Mouse (Mus musculus) erythroblast, adult 5-6 weeks (primary cell): ENCODE results near the gene Immt. TPM values are rescaled to one million over a fixed set of nuclear protein-coding genes. Genes with fewer than 3 reads are reported as not detected.

ENCODE experiments used
- ATAC-seq: replicated peaks from 2 replicates; pipeline ENCODE4 v1.8.0; 2016; ENCODE audit warnings: moderate number of reproducible peaks, mild to moderate bottlenecking, moderate TSS enrichment, inconsistent platforms; ENCODE audit not compliant: poor library complexity, low FRiP score, severe bottlenecking
- total RNA-seq, 2 experiments: library from RNA; stranded (forward) in 1 of 2; stranded (reverse) in 1 of 2; fragments of 150-400 nt in 1 of 2; fragments of 200-764, 138-1000 nt in 1 of 2; gene quantifications; 2 replicates each; pipeline versions ENCODE4 v1.2.3 to v1.2.4; 2015 to 2017; ENCODE audit warnings: low replicate concordance in 2 of 2

The Immt gene
- total RNA-seq (2015; ENCODE audit: low replicate concordance), result 50.5 and 60.8 TPM in 2 replicates
- 40.0 and 44.0 TPM in 2 replicates for total RNA-seq (2017; ENCODE audit: low replicate concordance)

DNA sequence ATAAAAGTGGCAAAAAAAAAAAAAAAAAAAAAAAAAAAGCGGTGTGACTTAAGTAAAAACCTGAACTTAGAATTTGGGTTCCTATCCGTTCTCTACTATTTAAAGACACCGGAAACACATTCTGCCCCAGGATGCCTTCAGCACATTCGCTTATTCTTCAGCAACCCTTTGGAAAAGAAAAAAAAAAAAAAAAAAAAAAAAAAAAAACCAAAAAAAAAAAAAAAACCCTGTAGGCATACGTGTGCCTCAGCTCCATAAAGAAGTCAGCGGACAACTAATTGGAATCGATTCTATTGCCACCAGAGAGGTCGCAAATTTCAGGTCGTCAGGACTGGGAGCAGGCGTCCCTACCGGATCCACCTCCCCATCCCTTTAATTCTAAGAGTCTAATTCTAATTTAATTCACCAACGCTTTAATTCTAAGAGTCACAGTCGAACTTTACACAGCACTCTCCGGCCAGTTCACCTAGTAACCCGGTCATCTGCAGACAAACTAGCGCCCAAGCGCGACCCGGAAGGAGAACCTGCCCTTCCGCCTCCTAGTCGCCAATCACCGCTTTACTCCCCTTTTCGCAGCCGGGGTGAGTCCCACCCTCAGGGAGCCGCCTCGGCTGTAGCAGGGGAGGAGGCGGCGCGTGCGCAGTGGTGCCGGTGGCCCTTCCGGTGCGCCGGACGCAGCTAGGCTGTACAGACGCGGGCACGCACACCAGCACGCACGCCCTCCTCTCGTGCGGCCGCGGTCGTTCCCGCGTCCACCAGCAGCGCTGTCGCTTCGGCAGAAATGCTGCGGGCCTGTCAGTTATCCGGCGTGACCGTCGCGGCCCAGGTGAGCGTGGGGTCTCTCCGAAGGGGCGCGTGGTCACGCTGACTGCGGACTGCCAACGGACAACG, at the start of gene Immt:
Gene Immt (plus strand): TSS at position 642 of the 891 bp plus-strand sequence.
- peak; percentile 96 for ATAC-seq

DNA sequence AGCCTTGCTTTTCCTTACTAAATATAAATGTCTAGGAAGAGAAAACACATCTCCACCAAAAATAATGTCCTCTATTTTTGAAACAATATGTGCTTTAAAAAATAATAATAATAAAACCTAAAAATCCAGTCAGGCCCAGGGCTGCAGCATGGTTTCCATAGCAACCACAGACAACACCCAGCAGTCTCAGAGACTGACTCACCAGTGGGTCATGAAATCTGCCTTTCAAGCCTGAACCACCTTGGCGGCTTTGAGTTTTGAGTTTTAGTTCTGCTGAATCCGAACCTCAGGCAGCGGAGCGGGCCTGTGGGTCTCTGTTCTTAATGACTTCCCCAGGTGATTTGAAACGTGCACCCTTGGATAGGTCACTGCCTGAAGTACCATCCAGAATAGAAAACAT, 48.0 kb upstream of the Immt start:
- no peak for ATAC-seq

DNA sequence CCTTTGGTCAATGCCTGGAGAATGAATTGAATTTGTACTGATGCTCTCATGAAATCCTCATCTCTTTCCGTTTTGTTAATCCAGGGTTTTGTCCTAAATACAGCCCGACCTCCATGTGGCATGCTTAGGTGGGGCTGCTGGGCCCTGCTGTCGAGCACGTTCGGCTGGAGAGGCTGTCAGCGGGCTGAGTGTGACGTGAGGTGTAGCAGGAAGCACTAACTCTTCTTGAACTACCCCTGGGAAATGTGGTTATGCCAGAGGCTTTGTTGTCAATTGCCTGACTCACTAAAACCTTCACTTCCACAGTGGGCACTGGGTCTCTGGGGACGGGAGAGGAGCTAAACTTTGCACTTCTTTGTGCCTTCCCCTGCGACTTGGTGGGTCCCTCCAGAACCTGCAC, 42.8 kb upstream of the Immt start:
- ATAC-seq, result no peak

DNA sequence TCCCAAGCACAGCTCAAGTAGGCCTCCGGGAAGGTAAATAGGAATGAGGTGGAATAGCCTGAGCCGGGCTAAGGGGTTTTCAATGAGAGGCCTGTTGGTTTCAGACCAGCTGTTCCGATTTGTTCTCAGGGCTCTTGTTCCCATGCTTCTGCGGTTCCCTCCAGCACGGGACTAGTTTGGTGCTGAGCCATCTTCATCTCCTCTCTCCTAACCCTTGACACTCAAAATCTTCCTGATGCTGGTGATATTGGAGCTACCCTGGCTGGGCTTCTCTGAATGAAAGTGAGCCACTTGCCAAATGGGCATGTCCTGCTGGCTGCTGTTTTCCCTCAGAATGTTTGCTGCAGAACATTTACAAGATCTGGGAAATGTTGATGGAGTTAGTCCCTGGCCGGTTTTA, 39.4 kb upstream of the Immt start:
- ATAC-seq, result no peak

DNA sequence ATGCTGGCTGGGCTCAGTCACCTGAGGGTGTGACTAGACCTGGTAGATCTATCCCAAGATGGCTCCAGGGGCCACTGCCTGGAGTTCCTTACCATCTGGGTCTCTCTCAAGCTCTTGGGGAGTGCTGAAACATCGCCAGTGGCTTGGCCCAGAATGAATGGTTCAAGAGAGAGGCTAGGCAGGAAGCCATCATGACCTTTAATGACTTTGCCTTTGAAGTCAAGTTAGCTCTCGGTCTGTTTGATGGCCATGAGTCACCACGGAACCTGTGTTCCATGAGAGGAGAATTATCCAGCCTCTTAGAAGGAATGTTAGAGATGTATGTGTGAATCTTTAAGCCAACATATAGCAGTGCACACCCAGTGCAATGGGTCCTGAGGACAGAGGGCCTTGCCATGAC, 31.7 kb upstream of the Immt start:
- ATAC-seq, result no peak

DNA sequence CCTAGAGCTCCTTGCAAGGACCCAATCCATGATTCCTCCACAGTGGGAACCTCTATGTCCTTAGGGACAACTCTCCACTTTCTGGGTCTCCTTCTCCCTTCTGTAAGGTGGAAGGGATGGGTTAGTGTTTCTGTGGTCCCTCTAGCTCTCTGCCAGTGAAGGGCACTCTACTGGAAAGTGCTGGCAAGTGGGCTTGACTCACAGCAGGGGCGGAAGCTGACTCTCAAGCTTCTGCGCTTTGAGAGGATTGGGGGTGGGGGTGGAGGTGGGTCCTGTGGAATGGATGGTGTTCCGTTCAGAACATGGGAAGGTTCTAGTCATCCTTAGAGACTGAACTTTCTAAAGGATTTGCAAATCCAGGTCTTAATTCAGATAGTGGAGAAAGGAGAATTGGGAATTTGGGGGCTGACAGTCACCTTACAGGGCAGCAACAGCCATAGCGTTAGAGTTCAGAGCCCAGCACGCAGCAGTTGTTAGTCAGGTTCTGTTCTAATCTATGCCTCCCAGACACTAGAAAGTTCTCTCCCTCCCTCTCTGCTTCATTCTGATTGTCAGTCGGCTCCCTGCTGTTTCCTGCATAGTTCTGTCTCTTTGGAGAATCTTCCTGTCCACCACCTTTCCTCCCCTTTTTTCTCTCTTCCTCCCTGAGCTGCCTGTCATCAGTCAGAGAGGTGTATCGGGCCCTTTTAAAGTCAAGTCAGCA, 30.0 kb upstream of the Immt start:
- peak; percentile 80 for ATAC-seq

DNA sequence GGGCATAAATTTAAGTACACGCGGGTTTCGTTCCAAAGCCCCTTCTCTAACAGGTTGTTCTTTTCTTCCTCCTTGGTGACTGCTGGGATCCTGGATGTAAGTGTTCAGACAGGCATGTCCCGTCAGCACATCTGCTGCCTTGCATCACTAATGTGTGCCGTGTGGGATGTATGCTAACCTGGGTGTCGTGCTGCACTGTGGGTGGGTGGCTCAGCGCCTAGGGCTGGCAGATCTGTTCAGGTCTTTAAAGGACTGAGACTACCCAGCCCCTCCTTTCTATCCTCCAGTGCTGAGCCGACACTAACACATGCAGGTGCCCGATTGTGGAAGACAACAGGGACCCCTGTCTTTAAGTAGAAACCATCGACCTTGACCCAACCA, 29.4 kb upstream of the Immt start:
- ATAC-seq, result peak; percentile 12; the same call in 1 of the 2 replicates

DNA sequence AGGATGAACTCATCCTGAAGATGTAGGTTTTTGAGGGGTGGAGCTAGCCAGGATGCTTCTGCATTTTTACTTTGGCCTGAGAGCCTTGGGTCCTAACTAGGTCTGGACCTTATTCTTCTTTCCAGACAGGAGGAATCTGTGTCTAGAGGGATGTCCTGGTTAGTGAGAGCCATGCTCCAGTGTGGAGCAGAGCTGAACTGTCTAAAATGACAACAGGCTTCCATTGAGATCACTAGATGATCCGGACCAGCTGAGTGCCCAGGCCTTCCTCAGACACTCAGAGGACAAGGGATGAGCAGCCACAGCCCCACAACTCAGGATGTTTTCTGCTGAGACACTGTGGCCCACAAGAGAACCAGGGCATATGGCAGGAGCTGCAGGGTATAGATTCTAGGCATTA, 27.5 kb upstream of the Immt start:
- no peak for ATAC-seq

DNA sequence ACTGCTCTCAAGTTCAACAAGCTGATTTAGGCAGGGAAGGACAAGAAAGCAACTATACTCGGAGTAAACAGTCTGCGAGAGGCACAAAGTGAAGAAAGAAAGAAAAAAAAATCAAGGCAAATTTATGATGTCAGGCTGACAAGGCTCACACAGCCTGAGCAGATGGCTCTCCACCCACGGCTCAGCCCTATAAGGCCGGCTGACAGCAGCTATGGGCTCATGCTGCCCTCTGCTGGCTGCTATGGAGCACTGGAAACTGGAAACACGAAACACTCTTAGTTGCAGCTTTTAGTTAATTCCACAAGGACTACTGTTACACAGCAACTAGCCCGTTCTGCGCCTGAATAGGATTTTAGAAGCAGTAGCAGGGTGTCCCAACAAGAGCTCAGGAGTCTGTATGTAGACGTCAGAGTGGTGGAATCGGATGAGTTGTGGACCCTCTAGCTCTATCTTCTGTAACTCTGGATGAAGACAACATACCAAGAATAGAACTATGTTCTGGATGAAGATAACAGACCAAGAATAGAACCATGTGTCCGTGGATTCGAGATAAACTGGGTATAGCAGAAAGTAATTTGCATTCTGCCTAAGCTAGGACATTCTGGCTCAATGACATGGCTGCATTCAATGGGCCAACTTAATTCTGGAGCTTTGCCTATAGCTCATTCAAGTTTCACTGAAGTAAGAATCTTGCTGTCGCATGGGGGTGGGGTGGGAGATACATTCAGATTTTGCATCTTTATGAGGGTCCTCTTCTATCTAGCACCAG, 26.9 kb upstream of the Immt start:
- peak; percentile 73 for ATAC-seq

DNA sequence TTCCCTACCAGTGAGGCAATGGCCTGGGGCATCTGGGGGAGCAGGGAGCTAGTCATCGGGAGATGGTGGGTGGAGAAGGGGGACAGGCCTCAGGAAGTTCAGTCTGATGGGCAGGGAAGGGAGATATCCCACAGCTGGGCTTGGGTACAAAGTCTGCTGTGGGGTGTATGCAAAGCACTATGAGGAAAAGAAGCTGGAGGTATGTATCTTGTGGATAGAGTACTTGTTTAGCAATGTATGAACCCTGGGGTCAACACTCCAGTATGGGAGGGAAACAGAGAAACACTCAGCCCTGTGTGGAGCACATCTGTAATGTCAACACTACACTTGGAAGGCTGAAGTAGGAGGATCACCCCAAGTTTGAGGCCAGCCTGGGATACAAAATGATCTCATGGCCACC, 24.4 kb upstream of the Immt start:
- ATAC-seq, result no peak

DNA sequence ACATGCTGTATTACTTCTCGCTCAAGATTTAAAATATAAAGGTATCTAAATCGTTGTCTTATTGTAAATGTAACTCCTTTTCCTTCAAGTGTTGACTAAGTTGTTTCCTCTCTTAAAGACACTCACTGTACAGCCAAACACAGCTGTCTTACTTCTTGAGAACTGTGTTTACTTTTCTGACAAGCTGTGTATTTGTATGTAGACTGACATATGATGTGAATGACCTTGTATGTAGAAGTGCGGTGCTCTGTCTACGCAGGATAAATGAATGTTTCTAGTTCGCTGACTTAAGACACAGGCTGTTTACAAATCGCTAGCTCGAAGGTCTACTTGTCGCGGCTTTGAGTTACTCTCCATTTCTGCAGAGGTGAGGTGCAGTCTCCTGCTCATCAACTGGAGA, 21.2 kb upstream of the Immt start:
- ATAC-seq, result no peak

DNA sequence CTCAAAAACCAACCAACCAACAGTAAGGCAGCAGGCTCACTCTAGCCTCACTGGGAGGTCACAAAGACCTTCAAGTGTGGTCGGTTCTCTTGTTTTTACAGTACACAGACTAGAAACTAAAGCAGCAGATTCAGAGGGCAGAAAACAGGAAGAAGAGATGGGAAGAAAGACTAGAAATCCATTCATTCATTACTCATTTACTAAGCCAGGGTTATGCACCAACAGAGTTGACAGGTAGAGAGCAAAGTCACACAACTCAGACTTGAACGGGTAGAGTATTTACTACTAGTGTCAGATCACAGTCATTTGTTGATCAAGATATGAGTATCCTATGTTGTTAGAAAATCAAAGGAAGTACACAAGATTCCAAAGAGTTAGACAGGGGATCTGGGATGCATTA, 18.3 kb upstream of the Immt start:
- no peak for ATAC-seq

DNA sequence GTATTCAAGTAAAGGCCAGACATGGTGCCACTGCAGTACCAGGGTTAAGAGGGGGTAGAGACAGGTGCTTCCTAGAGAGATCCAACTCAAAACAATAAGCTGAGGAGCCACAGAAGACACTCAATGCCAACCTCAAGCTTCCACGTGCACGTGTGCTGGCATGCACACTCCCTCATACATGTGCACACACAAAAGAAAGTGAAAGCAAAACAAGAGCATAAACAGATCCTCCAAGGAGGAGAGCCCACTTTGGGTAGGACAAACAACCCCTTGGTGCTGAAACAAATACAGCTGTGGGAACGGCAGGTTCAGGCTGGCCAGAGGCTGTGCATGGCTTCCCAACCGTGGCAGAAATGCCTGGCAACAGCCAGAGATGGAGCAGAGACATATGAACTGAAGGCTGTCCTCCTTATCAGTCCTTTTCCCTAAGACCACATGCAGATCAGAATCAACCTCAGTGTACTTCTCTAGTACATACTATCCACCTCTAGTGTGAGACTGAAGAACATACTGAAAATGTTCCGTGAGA, 11.3 kb upstream of the Immt start:
- no peak for ATAC-seq

DNA sequence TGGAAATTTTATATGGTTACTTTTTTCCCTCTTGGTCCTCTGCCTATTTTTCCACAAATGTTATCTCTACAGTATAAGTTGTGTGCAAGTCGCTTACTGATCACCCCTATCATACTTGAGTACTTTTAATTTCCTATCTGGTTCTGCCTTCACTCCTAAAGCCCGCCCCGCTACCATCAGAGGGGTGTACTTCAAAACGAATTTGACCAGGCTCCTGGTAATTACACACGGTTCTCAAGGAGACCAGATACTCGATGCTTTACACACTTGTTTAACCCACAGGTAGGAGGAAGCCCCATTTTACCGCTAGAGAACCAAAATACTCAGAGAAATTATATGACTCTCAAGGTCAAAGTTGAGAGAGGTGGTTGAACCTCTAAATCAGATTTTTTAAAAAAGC, 8.0 kb upstream of the Immt start:
- no peak; the same call in 1 of the 2 replicates for ATAC-seq

DNA sequence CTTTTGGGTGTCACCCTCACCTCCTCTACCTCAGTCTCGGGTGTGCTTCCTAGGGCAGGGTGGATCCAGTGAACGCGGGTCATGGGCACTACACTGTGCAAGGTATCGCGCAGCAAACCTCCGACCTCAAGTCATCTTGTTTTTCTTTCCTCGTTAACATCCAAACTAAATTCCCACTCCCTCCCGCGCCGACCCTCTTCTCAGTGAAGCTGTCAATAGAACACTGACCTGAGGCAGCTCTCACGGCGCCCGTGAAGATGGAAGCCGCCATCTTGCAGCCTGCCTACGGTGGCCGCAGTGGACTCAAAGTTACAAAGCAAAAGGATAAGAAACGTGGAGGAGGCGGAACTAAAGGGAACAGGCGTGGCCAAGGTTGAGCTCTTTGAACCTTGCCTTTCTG, 7.6 kb upstream of the Immt start:
- ATAC-seq, result peak; percentile 99

DNA sequence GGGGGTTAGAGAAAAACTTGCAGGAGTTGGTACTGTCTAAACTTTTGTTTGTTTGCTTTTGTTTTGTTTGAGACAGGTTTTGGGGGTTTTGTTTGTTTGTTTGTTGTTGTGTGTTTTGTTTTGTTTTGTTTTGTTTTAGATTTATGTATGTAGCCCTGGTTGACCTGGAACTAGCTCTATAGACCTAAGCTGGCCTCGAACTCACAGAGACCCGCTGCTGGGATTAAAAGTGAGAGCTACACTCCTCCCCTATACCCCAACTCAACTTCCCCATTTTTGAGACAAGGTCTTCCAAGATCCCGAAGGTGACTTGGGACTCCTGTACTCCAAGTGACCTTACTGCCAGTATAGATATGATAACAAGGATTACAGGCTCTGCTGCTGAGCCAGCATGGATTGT, 7.2 kb upstream of the Immt start:
- ATAC-seq, result no peak

DNA sequence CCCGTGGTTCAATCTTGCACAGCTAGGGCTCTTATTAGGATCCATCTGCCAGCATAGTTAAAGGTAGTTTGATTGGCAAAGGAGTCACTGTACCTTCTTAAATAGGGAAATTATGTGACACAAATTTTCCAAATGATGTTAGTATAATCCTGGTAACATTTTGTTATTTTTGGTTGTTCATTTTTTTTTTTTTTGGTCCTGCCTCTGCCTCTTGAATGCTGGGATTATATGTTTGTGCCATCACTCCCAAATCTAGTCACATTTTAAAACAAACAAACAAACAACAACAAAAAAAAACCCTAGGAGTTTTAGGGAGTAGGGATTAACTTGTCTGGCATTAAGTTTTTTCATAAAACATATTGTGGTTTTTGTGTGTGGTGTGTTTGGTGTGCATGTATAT, 4.3 kb upstream of the Immt start, which contains the start of gene Mrpl35:
Gene Mrpl35 (minus strand): TSS at position 101 of the 400 bp plus-strand sequence.
- no peak for ATAC-seq

DNA sequence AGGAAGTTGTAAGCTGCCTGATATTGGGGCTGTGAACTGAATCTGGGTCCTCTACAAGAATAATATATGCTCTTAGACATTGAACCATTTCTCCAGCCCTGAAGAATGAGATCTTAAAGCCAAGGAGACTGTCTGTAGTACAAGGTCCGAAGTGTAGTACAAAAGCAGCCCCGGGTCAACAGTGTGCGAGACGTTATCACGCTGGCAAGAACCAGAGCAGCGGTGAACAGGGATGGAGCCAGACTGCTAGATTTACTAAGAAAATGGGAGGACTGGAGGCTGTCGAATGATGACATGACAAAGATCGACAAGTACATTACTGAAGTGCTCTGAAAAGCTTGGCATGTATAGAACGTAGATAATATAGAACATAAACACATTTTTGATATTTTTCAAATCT, 1.4 kb upstream of the Immt start:
- no peak for ATAC-seq

DNA sequence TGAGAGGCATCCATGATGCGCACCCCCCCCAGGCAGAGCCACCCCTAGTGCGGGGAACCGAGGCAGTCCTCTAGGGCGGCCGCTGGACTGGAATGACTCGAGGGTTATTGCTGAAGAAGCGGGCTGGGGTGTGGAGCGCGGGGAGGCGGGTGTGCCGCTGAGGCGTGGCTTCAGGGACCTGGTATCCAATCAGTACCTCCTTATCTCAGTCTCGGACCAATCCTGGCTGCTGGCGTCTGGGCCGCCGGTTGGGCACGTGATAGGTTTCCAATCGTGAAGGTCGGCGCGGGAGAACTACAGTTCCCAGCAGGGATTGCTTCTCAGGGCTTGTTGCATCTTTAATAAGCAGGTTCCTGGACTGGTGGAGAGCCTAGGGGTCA, 440 bp downstream of the Immt start:
- peak; percentile 94 for ATAC-seq

DNA sequence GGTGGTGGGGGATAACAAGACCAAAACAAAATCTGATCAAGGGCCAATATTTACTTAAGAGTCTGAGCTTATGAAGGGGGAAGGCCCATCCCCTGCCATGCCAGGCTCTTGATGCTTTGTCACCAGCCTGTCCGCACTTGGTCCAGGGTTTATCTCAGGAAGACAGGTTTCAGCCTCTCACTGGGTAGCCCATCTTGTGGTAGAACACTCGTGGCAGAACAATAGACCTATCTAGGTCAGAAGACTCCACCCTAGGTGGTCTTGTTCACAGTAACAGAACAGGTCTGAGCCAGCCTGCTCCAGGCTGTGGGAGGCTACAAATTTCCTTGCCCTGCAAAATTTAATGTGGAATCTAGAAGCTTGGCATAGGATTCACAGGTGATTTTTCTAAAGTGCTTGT, 5.7 kb downstream of the Immt start:
- ATAC-seq, result no peak
